Mouse (Mus musculus) MEL (cell line): ENCODE data around the gene Zfp202. TPM values are rescaled to one million over a fixed set of nuclear protein-coding genes. Genes with fewer than 3 reads are reported as not detected.

Experiments
- DNase-seq: peaks from one replicate; pipeline ENCODE4 v3.0.0; 2011; ENCODE audit warnings: low read depth, low spot score
- H3K27ac ChIP-seq: 2 replicates; pipeline ENCODE4 v1.5.1; 2012; ENCODE audit warnings: low read depth, mild to moderate bottlenecking, control low read depth, low read length, moderate library complexity; ENCODE audit not compliant: control insufficient read depth
- H3K27me3 ChIP-seq, 2 experiments: fragments of 150-350 bp in 1 of 2; sonication (generic) in 1 of 2; 2 replicates each; pipeline ENCODE4 v1.6.1; 2012; ENCODE audit warnings: low read length in 2 of 2, mild to moderate bottlenecking in 2 of 2, improper control_type of control experiment in 1 of 2, moderate library complexity in 1 of 2; ENCODE audit not compliant: insufficient read depth in 2 of 2, control insufficient read depth in 1 of 2
- H3K36me3 ChIP-seq, 2 experiments: 2 replicates each; pipeline ENCODE4 v1.6.1; 2012 to 2014; ENCODE audit warnings: low read length in 2 of 2, improper control_type of control experiment in 1 of 2, inconsistent platforms in 1 of 2, mild to moderate bottlenecking in 1 of 2; ENCODE audit not compliant: insufficient read depth in 2 of 2, control insufficient read depth in 1 of 2
- H3K4me1 ChIP-seq, 2 experiments: fragments of 150-350 bp in 1 of 2; sonication (generic) in 1 of 2; 2 replicates each; pipeline ENCODE4 v1.6.1; 2012; ENCODE audit warnings: low read length in 2 of 2, improper control_type of control experiment in 1 of 2, mild to moderate bottlenecking in 1 of 2; ENCODE audit not compliant: insufficient read depth in 2 of 2, control insufficient read depth in 1 of 2
- H3K4me3 ChIP-seq, 2 experiments: fragments of 150-350 bp in 1 of 2; sonication (generic) in 1 of 2; 2 replicates each; pipeline ENCODE4 v1.5.1; 2012; ENCODE audit warnings: low read depth in 2 of 2, low read length in 2 of 2, mild to moderate bottlenecking in 2 of 2, moderate library complexity in 2 of 2, control low read depth in 1 of 2, improper control_type of control experiment in 1 of 2; ENCODE audit not compliant: control insufficient read depth in 1 of 2, insufficient read depth in 1 of 2
- H3K79me2 ChIP-seq: 2 replicates; pipeline ENCODE4 v1.6.1; 2012; ENCODE audit warnings: mild to moderate bottlenecking, low read length, moderate library complexity; ENCODE audit not compliant: control insufficient read depth, poor library complexity, insufficient read depth
- H3K9ac ChIP-seq: 2 replicates; pipeline ENCODE4 v1.6.1; 2012; ENCODE audit warnings: low read depth, mild to moderate bottlenecking, control low read depth, low read length, moderate library complexity; ENCODE audit not compliant: control insufficient read depth, poor library complexity, severe bottlenecking
- H3K9me3 ChIP-seq: fragments of 150-350 bp; sonication (generic); replicated peaks from 2 replicates; pipeline ENCODE4 v1.6.1; 2012; ENCODE audit warnings: mild to moderate bottlenecking, low read length, improper control_type of control experiment, moderate library complexity; ENCODE audit not compliant: insufficient read depth
- CTCF ChIP-seq, 3 experiments: IDR thresholded peaks in 2 of 3; conservative IDR thresholded peaks in 1 of 3; 2 replicates each; pipeline ENCODE4 v1.5.1; 2011 to 2012; ENCODE audit warnings: low read length in 3 of 3, low read depth in 2 of 3, mild to moderate bottlenecking in 2 of 3, improper control_type of control experiment in 1 of 3, inconsistent platforms in 1 of 3, mixed read lengths in 1 of 3, moderate library complexity in 1 of 3; ENCODE audit not compliant: control insufficient read depth in 1 of 3, insufficient read depth in 1 of 3, poor library complexity in 1 of 3, severe bottlenecking in 1 of 3
- E2F4 ChIP-seq: IDR thresholded peaks from 2 replicates; pipeline ENCODE4 v1.6.1; 2011; ENCODE audit warnings: low read depth, low read length, improper control_type of control experiment, borderline replicate concordance
- ELF1 ChIP-seq: IDR thresholded peaks from 2 replicates; pipeline ENCODE4 v1.6.1; 2014; ENCODE audit warnings: low read depth, mild to moderate bottlenecking, inconsistent platforms, low read length, improper control_type of control experiment, moderate library complexity
- EP300 ChIP-seq, 2 experiments: IDR thresholded peaks; 2 replicates each; pipeline ENCODE4 v1.6.1; 2011; ENCODE audit warnings: improper control_type of control experiment in 2 of 2, low read length in 2 of 2, low read depth in 1 of 2, mild to moderate bottlenecking in 1 of 2
- ETS1 ChIP-seq: IDR thresholded peaks from 2 replicates; pipeline ENCODE4 v1.6.1; 2012; ENCODE audit warnings: low read depth, mild to moderate bottlenecking, inconsistent platforms, low read length, improper control_type of control experiment, moderate library complexity
- GABPA ChIP-seq: IDR thresholded peaks from 2 replicates; pipeline ENCODE4 v1.6.1; 2012; ENCODE audit warnings: low read depth, mild to moderate bottlenecking, inconsistent platforms, low read length, improper control_type of control experiment, moderate library complexity
- HCFC1 ChIP-seq: IDR thresholded peaks from 2 replicates; pipeline ENCODE4 v1.6.1; 2012; ENCODE audit warnings: low read depth, mild to moderate bottlenecking, inconsistent platforms, low read length, improper control_type of control experiment, moderate library complexity
- JUND ChIP-seq: IDR thresholded peaks from 2 replicates; pipeline ENCODE4 v1.6.1; 2011; ENCODE audit warnings: low read depth, mild to moderate bottlenecking, improper control_type of control experiment, low read length
- KAT2A ChIP-seq: conservative IDR thresholded peaks from 2 replicates; pipeline ENCODE4 v1.6.1; 2012; ENCODE audit warnings: low read depth, low read length, improper control_type of control experiment, inconsistent platforms
- MAX ChIP-seq: IDR thresholded peaks from 2 replicates; pipeline ENCODE4 v1.6.1; 2011; ENCODE audit warnings: low read length, improper control_type of control experiment
- MAZ ChIP-seq: IDR thresholded peaks from 2 replicates; pipeline ENCODE4 v1.6.1; 2012; ENCODE audit warnings: low read depth, mild to moderate bottlenecking, inconsistent platforms, low read length, improper control_type of control experiment
- MYB ChIP-seq: IDR thresholded peaks from 2 replicates; pipeline ENCODE4 v1.6.1; 2011; ENCODE audit warnings: mild to moderate bottlenecking, low read depth, low read length, improper control_type of control experiment
- MYC ChIP-seq: IDR thresholded peaks from 2 replicates; pipeline ENCODE4 v1.6.1; 2011; ENCODE audit warnings: low read depth, mild to moderate bottlenecking, low read length, improper control_type of control experiment, moderate library complexity
- NELFE ChIP-seq: IDR thresholded peaks from 2 replicates; pipeline ENCODE4 v1.6.1; 2011; ENCODE audit warnings: low read depth, low read length, improper control_type of control experiment
- POLR2A ChIP-seq, 2 experiments: IDR thresholded peaks; 2 replicates each; pipeline ENCODE4 v1.6.1; 2011 to 2012; ENCODE audit warnings: low read length in 2 of 2, mild to moderate bottlenecking in 2 of 2, control low read depth in 1 of 2, improper control_type of control experiment in 1 of 2, low read depth in 1 of 2, moderate library complexity in 1 of 2; ENCODE audit not compliant: control insufficient read depth in 1 of 2, insufficient read depth in 1 of 2, poor library complexity in 1 of 2
- POLR2AphosphoS2 ChIP-seq: IDR thresholded peaks from 2 replicates; pipeline ENCODE4 v1.6.1; 2011; ENCODE audit warnings: low read length, improper control_type of control experiment
- POLR2AphosphoS5 ChIP-seq: IDR thresholded peaks from 2 replicates; pipeline ENCODE4 v1.6.1; 2012; ENCODE audit warnings: low read depth, borderline replicate concordance, mild to moderate bottlenecking, inconsistent platforms, low read length, moderate library complexity, mixed read lengths
- RAD21 ChIP-seq: IDR thresholded peaks from 2 replicates; pipeline ENCODE4 v1.6.1; 2011; ENCODE audit warnings: mild to moderate bottlenecking, low read depth, low read length, improper control_type of control experiment
- RCOR1 ChIP-seq: IDR thresholded peaks from 2 replicates; pipeline ENCODE4 v1.6.1; 2012; ENCODE audit warnings: low read depth, mild to moderate bottlenecking, inconsistent platforms, low read length, improper control_type of control experiment
- SIN3A ChIP-seq: IDR thresholded peaks from 2 replicates; pipeline ENCODE4 v1.6.1; 2012; ENCODE audit warnings: low read length, improper control_type of control experiment, inconsistent platforms
- SMC3 ChIP-seq: IDR thresholded peaks from 2 replicates; pipeline ENCODE4 v1.6.1; 2011; ENCODE audit warnings: low read depth, low read length, improper control_type of control experiment
- TBP ChIP-seq: IDR thresholded peaks from 2 replicates; pipeline ENCODE4 v1.8.0; 2011; ENCODE audit warnings: low read depth, low read length, improper control_type of control experiment
- TCF12 ChIP-seq: IDR thresholded peaks from 2 replicates; pipeline ENCODE4 v1.6.1; 2014; ENCODE audit warnings: low read depth, mild to moderate bottlenecking, inconsistent platforms, low read length, improper control_type of control experiment, moderate library complexity
- USF2 ChIP-seq, 2 experiments: IDR thresholded peaks; 2 replicates each; pipeline ENCODE4 v1.6.1; 2011 to 2012; ENCODE audit warnings: improper control_type of control experiment in 2 of 2, low read length in 2 of 2, borderline replicate concordance in 1 of 2, inconsistent platforms in 1 of 2, low read depth in 1 of 2, mild to moderate bottlenecking in 1 of 2; ENCODE audit not compliant: insufficient read depth in 1 of 2
- ZKSCAN1 ChIP-seq: IDR thresholded peaks from 2 replicates; pipeline ENCODE4 v1.6.1; 2012; ENCODE audit warnings: low read depth, mild to moderate bottlenecking, inconsistent platforms, low read length, improper control_type of control experiment, moderate library complexity
- ZNF384 ChIP-seq: IDR thresholded peaks from 2 replicates; pipeline ENCODE4 v1.6.1; 2012; ENCODE audit warnings: low read depth, mild to moderate bottlenecking, inconsistent platforms, low read length, improper control_type of control experiment
- polyA plus RNA-seq, 2 experiments: library from polyadenylated mRNA; stranded (reverse) in 1 of 2; unstranded in 1 of 2; fragments of >175 nt in 1 of 2; fragments of >200 nt in 1 of 2; gene quantifications; 2 replicates each; pipeline versions ENCODE4 v1.2.1 to v1.2.4; 2012; ENCODE audit warnings: low replicate concordance in 2 of 2, low read depth in 1 of 2; ENCODE audit not compliant: insufficient read length in 2 of 2, insufficient read depth in 1 of 2, missing spikeins in 1 of 2
- total RNA-seq: library from RNA; depleted of rRNA; stranded (reverse); fragments of 300-350 nt; gene quantifications from 2 replicates; pipeline ENCODE4 v1.2.3, GENCODE M21; 2012

The Zfp202 gene
- total and polyA plus RNA-seq, 3 experiments, result 2.7 to 2.8 TPM; not detected in 1

GRCm38 (mm10) chr9:40191086-40191876 lies 835 bp upstream of the Zfp202 start:
- no peaks in the 10 kb centered on the region for H3K27me3 ChIP-seq
- TF ChIP-seq HCFC1 (peak; percentile 67), ZKSCAN1 (no peak), MAX (peak; percentile 62; the same call in 1 of the 2 replicates), MYC (peak; percentile 55; the same call in 1 of the 2 replicates), ZNF384 (peak; percentile 98), E2F4 (no peak), CTCF (IDR thresholded peaks at IDR 0.05 in 2 of 3, conservative IDR thresholded peaks at IDR 0.05 in 1 of 3; ENCODE audit: control insufficient read depth in 1 of 3, insufficient read depth in 1 of 3, low read depth in 2 of 3, low read length in 3 of 3, poor library complexity in 1 of 3, severe bottlenecking in 1 of 3) (no peak), JUND (no peak), TBP (peak; percentile 42; the same call in 1 of the 2 replicates), POLR2A (IDR thresholded peaks at IDR 0.05; ENCODE audit: control insufficient read depth in 1 of 2, insufficient read depth in 1 of 2, low read depth in 1 of 2, low read length in 2 of 2, poor library complexity in 1 of 2) (peak in 1 of 2 experiments; percentile 60; a peak in 2 of 4 replicates), USF2 (IDR thresholded peaks at IDR 0.05; ENCODE audit: borderline replicate concordance in 1 of 2, insufficient read depth in 1 of 2, low read depth in 1 of 2, low read length in 2 of 2) (no peak), MAZ (no peak), GABPA (no peak), NELFE (peak; percentile 44), SIN3A (peak; percentile 37), ETS1 (no peak)
- no peaks in the 10 kb centered on the region for H3K9me3 ChIP-seq
- peaks cover 5% of the 10 kb centered on the region; the same call in 1 of the 2 replicates for H3K79me2 ChIP-seq
- peak; percentile 53 for DNase-seq
- H3K4me1 ChIP-seq, result peaks cover 0 to 9% of the 10 kb centered on the region in 2 experiments; a peak in 1 of 4 replicates
- peak overlapping the region; percentile 68 for H3K27ac ChIP-seq
- H3K9ac ChIP-seq, result peak overlapping the region; percentile 86
- peaks cover 0 to 2% of the 10 kb centered on the region in 2 experiments; a peak in 1 of 4 replicates for H3K36me3 ChIP-seq
- H3K4me3 ChIP-seq, result peak overlapping the region; percentile 62 to 75

- Histone ChIP-seq H3K4me3 (no peak overlapping the region), H3K79me2 (peaks cover 5% of the 10 kb centered on the region; the same call in 1 of the 2 replicates), H3K27ac (no peak overlapping the region), H3K9me3 (no peaks in the 10 kb centered on the region), H3K4me1 (0 out of 4 replicates have a peak, but pooled peaks cover 0 to 6% of the 10 kb centered on the region in 2 experiments), H3K36me3 (0 out of 4 replicates have a peak, but pooled peaks cover 0 to 2% of the 10 kb centered on the region in 2 experiments), H3K9ac (no peak overlapping the region), H3K27me3 (no peaks in the 10 kb centered on the region)
- no peak for DNase-seq
- no peak for TF ChIP-seq ETS1
- TF ChIP-seq TCF12, result no peak
- TF ChIP-seq EP300 (IDR thresholded peaks at IDR 0.05; ENCODE audit: low read depth in 1 of 2, low read length in 2 of 2), result no peak
- no peak for TF ChIP-seq RAD21
- TF ChIP-seq ELF1, result no peak
- TF ChIP-seq SMC3, result no peak
- TF ChIP-seq GABPA, result no peak
- TF ChIP-seq ZKSCAN1, result no peak
- TF ChIP-seq MYB, result no peak
- TF ChIP-seq POLR2AphosphoS5, result no peak
- no peak for TF ChIP-seq RCOR1
- TF ChIP-seq KAT2A, result no peak
- no peak for TF ChIP-seq SIN3A
- no peak for TF ChIP-seq POLR2AphosphoS2
- TF ChIP-seq CTCF (IDR thresholded peaks at IDR 0.05 in 2 of 3, conservative IDR thresholded peaks at IDR 0.05 in 1 of 3; ENCODE audit: control insufficient read depth in 1 of 3, insufficient read depth in 1 of 3, low read depth in 2 of 3, low read length in 3 of 3, poor library complexity in 1 of 3, severe bottlenecking in 1 of 3), result no peak
Observed at GRCm38 (mm10) chr9:40195981-40196380, 3.9 kb downstream of the Zfp202 start.
